Mouse (Mus musculus): Measurements from ENCODE around the gene A2m. TPM values are rescaled to one million over a fixed set of nuclear protein-coding genes. Genes with fewer than 3 reads are reported as not detected.

A2m gene
- polyA plus RNA-seq (2012), result not detected in 2 replicates

DNA sequence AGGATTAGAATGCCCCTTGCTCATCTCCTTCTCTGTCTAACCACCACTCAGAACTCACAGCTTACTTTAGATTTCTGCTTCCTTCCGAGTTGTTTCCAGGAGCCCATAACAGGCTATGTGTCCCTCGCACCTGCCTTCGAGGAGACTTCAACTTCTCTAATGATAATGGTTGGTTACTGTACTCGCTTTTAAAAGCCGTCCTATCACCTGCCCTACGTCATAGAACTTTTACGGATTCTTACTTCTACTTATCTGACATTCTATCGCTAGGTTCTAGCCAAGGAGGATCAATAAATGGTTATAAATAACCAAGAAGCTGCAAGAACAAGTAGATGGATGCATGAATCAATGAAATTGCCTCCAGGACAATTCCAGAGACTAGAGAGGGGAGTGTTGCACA lies at the start of gene A2m:
Gene A2m (plus strand): TSS at position 301 of the 400 bp plus-strand sequence.

Other genes starting within 250 kb of the A2m start
- gene Iqsec3, start 161.7 kb upstream of the A2m start, polyA plus RNA-seq (2012), result 0.01 TPM in 1 of 2 replicates, not detected in the other
- not detected in 2 replicates for gene Gm7298, start 97.6 kb downstream of the A2m start, polyA plus RNA-seq (2012)
- gene Mug1, start 203.2 kb downstream of the A2m start, polyA plus RNA-seq (2012), result not detected in 2 replicates

Measured in megakaryocyte-erythroid progenitor cell, adult 5 weeks (primary cell).